Mouse (Mus musculus): ENCODE measurements around the gene B3gnt4. TPM values are rescaled to one million over a fixed set of nuclear protein-coding genes. Genes with fewer than 3 reads are reported as not detected.
"Not testable (repeated sequence)": the region's sequence is repeated elsewhere in the genome, so short reads cannot be mapped to it uniquely, and the experiment has no call there.

B3gnt4 gene
- total RNA-seq (2021): under 1 TPM; 0.52 to 0.68 TPM
- long read RNA-seq: 0 reads

GRCm38 (mm10) chr5:123510160-123510559 lies at the start of gene B3gnt4:
Gene B3gnt4, plus strand, starts transcription at chr5:123510460.
- DNase-seq (ENCODE audit: low spot score in 2 of 2): no peak

GRCm38 (mm10) chr5:123461420-123461819 lies 48.8 kb upstream of the B3gnt4 start:
- DNase-seq (ENCODE audit: low spot score in 2 of 2): no peak

DNA sequence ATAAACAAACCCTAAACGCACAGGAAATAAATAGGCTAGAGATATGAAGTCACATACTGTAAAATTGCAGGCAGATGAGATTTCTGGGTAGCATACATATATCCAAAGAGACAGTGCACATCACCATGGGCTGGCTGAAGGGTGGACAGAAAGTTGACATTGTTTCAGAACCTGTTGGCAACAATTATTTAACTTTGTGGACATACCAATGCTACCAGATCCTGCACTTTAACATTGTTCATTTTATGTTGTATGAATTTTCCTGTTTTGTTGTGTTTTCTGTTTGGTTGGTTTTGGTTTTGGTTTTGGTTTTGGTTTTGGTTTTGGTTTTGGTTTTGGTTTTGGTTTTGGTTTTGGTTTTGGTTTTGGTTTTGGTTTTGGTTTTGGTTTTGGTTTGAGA lies 45.6 kb upstream of the B3gnt4 start:
- no peak for DNase-seq (ENCODE audit: low spot score in 2 of 2)

GRCm38 (mm10) chr5:123470784-123471400 lies 39.4 kb upstream of the B3gnt4 start:
- no peak for DNase-seq (ENCODE audit: low spot score in 2 of 2)

DNA sequence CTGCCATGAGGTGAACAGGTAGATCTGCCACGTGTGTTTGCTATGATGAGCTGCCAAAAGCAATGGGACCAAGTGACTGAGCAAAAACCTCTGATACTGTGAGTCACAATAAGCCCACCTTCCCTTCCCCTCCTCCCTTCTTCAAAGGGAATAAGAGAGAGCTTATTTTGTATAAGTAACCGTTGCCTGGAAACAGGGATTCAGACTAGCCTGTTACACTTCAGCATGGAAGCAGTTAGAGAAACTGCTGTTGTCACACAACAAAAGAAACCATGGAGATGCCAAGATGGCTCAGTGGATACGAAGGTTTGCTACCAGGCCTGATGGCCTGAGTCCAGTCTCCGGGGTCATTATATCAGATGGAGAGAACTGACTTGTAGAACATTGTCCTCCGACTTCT lies 36.4 kb upstream of the B3gnt4 start:
- no peak for DNase-seq (ENCODE audit: low spot score in 2 of 2)

DNA sequence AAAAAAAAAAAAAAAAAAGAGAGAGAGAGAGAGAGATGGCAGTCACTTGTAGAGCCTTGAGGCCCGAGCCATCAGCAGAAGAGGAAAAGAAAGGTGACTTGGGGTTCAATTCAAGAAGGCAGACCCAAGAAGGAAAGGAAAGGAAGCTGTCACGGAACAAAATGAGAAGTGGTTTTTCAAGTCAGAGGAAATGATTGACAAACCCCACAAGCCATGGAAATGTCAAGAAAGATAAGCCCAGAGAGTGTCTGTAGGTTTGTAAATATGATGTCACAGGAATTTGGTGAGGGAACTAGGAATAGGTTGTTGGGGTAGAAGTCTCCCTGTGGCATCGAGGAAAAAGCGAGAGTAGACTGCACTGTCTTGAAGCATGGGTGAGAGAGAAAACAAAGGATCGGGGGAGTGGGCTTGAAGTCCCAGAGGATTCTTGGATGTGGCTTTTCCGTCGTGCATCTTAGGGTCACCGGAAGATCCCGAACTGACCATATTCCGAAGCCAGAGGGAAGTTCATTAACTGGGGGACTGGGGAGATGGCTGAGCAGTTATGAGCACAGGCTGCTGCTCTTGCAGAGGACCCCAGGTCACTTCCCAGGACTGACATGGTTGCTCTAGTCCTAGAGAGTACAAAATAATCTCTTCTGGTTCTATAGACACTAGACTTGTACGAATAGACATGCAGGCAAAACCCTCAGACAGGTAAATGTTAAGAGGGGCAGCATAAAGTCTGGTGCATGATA lies 22.4 kb upstream of the B3gnt4 start:
- no peak for DNase-seq (ENCODE audit: low spot score in 2 of 2)

DNA sequence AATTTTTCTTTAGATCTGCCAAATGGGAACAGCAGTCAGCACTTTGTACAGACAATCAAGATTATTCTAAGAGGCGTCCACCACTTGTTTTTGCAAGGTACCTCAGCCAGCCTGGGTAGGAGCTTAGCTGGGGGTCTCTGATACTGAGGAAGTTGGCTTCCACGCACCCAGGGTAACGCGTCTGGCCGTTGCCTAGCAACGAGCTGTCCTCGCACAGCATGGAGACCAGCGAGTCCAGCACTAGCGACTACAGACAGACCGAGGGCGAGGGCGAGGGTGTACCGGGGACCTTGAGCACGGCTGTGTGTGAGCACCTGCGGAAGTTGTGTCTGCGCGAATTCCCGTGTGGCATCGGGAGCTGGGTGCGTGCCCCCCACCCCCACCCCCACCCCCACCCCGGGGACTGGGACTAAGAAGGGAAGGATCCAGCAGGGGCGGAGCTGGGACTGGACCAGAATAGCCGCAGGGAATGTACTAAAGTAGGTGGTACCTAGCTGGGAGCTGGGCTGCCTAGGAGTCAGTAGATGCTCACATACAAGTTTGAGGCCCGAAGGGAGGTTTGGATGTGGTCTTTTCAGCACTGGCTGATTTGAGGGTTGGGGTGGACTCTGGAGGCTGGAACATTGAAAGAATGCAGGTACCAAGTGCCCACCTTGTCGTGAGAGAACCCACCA lies 21.0 kb upstream of the B3gnt4 start, which contains the start of the genes Lrrc43 and Il31:
Lrrc43 (plus strand) TSS at position 194 of the 674 bp plus-strand sequence.
Il31 (minus strand) TSS at position 378 of the 674 bp plus-strand sequence.
- DNase-seq (ENCODE audit: low spot score in 2 of 2): no peak

- no peak for DNase-seq (ENCODE audit: low spot score in 2 of 2)
Measured at GRCm38 (mm10) chr5:123489935-123490334, 20.3 kb upstream of the B3gnt4 start.

DNA sequence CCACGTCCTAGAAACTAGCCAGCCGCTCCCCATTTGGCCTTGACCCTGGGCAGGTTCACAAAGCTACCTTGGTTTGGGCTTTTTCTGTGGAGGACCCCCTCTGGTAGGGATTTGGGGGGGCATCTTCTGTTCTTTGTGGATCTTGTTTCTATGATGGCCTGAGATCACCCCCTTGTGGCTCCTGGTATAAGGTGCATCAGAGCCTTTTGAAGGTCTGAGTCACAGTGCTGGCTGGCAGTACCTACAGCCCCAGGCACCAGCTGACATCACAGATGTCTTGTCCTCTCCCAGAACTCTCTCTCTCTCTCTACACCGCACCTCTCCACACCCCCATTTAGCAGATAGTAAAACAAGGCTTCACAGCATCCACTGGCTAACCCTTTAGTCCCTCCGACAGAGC lies 10.5 kb upstream of the B3gnt4 start:
- peak in 1 of 2 experiments; percentile 74 for DNase-seq (ENCODE audit: low spot score in 2 of 2)

DNA sequence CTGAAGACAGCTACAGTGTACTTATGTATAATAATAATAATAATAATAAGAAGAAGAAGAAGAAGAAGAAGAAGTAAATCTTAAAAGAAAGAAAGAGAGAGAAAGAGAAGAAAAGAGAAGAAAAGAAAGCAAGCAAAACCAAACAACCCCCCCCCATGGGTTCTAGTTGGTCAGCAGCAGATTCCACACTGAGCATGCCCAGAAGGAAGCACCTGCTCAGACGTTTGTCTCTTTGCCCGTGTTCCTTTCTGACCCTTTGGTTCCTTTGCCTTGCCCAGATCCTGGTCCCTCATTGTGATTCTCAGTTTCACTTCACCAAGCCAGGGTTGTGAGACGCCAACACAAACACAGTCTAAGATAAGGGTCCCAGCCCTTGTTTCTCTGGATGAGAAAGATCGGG lies 8.3 kb upstream of the B3gnt4 start:
- no peak for DNase-seq (ENCODE audit: low spot score in 2 of 2)

DNA sequence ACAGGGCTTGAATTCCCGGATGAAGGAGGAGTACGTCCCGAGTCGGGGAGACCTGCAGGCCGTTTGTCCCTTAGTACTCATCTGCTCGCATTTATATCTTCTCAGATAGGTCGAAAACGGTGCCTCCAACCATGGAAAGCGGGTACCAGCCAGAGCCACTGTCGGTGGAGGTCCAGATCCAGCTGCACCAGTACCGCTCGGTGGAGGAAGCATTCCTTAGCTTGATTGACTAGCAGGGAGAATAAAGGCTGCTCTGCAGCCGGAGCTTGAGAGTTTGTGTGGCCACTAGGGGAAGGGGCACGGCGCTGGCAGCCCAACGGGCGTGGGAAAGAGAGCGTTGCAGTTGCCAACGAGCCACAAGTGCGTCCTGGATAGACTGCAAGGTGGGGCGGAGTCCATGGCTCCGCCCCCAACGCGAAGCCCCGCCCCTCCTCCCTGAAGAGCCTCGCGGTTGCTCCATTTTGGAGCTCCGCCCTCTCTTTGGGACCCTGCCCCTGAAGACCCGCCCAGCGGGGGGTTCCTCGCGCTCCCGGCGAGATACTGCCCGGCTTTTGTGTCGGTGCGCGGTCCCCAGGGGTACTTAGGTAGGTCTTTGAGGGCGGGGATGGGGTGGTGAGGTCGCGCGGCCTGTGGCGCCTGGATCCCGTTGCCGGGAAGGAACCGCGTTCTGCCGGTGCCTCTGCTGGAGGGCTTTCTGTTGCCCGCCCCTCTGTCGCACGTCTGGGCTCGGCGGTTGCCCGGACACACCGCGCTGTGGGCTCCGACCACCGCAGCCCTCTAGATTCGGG lies 2.1 kb upstream of the B3gnt4 start:
- DNase-seq (ENCODE audit: low spot score in 2 of 2): peak; percentile 67 to 86

- DNase-seq (ENCODE audit: low spot score in 2 of 2): no peak
Measured at GRCm38 (mm10) chr5:123508921-123509320, 1.3 kb upstream of the B3gnt4 start.

DNA sequence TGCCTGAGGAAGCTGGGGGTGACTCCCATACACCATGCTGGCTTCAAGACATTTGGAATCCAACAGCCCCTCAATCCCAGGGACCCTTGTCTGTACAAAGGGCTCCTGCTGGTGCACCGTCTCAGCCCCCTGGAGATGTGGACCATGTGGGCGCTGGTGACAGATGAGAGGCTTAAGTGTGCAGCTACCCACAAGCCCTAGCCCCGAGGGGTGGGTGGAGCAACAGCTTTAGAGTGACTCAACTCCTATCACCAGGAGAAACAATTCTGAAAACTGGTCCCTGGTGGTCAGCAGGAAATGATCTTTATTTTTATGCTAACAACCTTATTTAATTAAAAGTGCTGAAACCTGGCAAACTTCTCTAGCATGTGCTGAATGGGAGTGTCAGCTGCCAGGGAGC lies 1.2 kb downstream of the B3gnt4 start:
- not testable (repeated sequence) for DNase-seq (ENCODE audit: low spot score in 2 of 2)

GRCm38 (mm10) chr5:123512102-123512501 lies 1.8 kb downstream of the B3gnt4 start:
- no peak for DNase-seq (ENCODE audit: low spot score in 2 of 2)

DNA sequence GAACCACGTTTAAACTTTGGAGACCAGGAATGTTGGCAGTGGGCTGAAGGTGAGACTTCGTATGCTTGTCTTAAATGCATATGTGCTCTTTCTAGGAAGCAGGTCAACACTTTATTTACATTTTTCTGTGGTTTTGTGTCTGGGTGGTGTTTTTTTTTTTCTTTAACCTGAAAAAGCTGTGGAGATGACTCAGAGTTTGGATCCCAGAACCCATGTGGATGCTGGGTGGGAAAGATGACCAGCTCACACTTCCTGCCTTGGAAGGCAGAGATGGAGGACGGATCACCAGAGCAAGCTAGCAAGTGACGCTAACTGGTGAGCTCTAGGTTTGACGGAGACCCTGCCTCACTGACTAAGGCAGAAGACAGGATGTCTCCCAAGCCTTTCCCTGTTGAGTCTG lies 4.6 kb downstream of the B3gnt4 start:
- DNase-seq (ENCODE audit: low spot score in 2 of 2): no peak

GRCm38 (mm10) chr5:123520666-123521065 lies 10.4 kb downstream of the B3gnt4 start:
- no peak for DNase-seq (ENCODE audit: low spot score in 2 of 2)

GRCm38 (mm10) chr5:123521621-123522020 lies 11.4 kb downstream of the B3gnt4 start:
- no peak for DNase-seq (ENCODE audit: low spot score in 2 of 2)

GRCm38 (mm10) chr5:123522166-123522565 lies 11.9 kb downstream of the B3gnt4 start:
- DNase-seq (ENCODE audit: low spot score in 2 of 2): no peak

DNA sequence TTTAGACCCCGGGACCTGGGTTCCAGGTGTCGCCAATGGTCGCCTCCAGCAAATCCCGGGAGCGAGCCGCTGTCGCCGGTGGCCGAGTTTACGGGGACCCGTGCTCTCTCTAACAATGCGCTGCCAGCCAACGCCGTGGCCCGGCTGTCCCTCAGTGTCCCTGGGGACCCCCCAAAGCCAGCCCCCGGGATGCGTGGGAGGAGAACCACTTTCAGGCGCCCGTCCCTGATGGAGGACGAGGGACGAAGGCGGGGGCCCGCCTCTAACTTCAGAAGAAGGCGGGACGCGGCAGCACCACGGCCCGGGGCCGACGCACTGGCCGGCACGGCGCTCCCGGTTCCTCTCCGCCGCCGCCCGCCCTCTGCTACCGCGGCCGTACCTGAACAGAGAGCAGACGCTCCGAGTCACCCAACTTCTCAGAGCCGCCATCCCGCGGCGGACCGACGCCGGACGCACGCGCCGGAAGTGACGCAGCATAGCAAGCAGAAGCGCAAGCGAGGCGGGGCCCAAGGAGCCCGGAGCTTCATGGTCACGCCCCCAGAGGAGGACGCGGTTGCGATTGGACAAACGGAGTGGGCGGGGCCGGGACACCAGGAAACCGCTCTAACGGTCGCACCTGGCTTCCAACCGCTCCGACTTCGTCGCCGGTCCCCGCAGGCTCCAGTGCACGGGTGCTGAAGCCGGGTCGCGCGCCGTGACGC lies 13.6 kb downstream of the B3gnt4 start, which contains the start of gene Diablo:
Diablo (minus strand) TSS at position 485 of the 701 bp plus-strand sequence.
- peak; percentile 95 to 98 for DNase-seq (ENCODE audit: low spot score in 2 of 2)

DNA sequence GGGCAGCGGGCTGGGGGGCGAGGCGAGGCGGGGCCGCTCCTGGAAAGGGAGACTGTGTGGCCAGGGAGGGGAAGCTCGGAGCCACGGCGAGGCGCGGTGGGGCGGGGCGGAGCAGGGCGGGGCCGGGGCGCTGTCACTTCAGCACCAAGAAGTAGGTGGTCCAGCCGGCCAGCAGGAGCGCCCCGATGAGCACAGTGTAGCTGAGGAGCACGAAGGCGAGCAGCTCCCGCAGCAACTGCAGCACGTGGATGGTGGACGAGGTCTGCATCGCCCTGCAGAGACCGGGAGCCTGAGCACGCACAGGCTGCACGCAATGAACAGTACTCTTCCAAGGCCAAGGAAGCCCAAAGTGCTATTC lies 14.1 kb downstream of the B3gnt4 start:
- DNase-seq (ENCODE audit: low spot score in 2 of 2): no peak

DNA sequence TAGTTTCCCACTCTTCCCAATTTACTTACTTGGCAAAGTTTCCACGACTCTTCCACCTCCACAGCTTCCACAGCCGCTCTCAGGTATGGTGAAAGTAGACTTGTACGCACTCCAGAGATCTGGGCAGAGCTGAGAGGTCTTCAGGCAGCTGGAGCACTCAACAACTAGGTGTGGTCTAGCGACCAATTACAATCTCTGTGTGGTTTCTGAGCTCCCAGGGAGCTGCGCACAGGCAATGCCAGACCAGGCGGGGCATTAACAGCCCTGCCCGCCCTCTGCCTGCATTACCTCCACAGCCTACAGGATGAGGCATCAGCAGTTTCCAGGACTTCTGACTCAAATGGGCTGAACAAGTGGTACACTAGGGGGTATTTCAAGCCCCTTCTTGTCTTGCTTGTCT lies 15.0 kb downstream of the B3gnt4 start, which contains the start of gene Gm49027:
Gm49027 (minus strand) TSS at position 208 of the 400 bp plus-strand sequence.
- DNase-seq (ENCODE audit: low spot score in 2 of 2): no peak
